Mouse (Mus musculus) bone marrow, adult 2 months (tissue): Measurements from ENCODE around the gene Gprc5d. TPM values are rescaled to one million over a fixed set of nuclear protein-coding genes. Genes with fewer than 3 reads are reported as not detected.

Experiments
- H3K27ac ChIP-seq: fragments of 200-500 bp; 2 replicates; pipeline ENCODE4 v1.5.1; 2012; ENCODE audit warnings: low read depth, mild to moderate bottlenecking, control low read depth, inconsistent platforms, low read length; ENCODE audit not compliant: control insufficient read depth, poor library complexity, insufficient read depth
- H3K4me1 ChIP-seq: fragments of 200-500 bp; 2 replicates; pipeline ENCODE4 v1.6.1; 2011; ENCODE audit warnings: low read length; ENCODE audit not compliant: control insufficient read depth, insufficient read depth
- H3K4me3 ChIP-seq: fragments of 200-500 bp; replicated peaks from 2 replicates; pipeline ENCODE3; 2011; ENCODE audit warnings: mild to moderate bottlenecking, low read depth, low read length, control low read depth; ENCODE audit not compliant: control insufficient read depth
- CTCF ChIP-seq: fragments of 200-500 bp; IDR thresholded peaks from 2 replicates; pipeline ENCODE4 v1.5.1; 2011; ENCODE audit warnings: low read length, control low read depth; ENCODE audit not compliant: control insufficient read depth, insufficient read depth
- POLR2A ChIP-seq: fragments of 200-500 bp; IDR thresholded peaks from 2 replicates; pipeline ENCODE4 v1.6.1; 2011; ENCODE audit warnings: low read depth, mild to moderate bottlenecking, control low read depth, low read length, borderline replicate concordance; ENCODE audit not compliant: control insufficient read depth
- WGBS: fragments of 180-500 bp; shearing (Covaris S2); methylation state at CpG from one replicate; pipeline ENCODE4 v1.1.7; 2018; 5-methylcytosine and 5-hydroxymethylcytosine counted together
- polyA plus RNA-seq: library from polyadenylated mRNA; stranded (reverse); fragments of >200 nt; gene quantifications from 2 replicates; pipeline ENCODE4 v1.2.4, GENCODE M21; 2011; ENCODE audit warnings: low replicate concordance; ENCODE audit not compliant: missing spikeins, insufficient read depth, insufficient read length

Gprc5d gene
- polyA plus RNA-seq, 1 experiment: not detected

DNA sequence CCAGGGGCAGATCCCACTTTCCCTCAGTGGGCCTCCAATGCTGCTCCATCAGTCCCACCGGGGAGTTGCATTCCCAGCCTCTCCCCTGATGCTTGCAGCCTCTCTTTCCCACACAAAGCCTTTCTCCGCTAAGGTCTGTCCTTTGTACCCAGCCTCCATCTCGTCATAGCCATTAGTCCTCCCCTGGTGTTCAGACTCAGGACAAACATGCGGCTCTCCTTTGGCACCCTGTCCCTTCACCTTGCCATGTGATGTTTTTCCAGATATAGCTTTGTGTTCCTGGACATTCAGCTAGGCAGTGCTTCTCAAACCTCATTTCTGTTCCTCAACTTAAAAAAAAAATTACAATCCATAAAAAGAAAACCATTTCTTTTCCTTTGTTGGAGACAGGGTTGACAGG is 40.4 kb upstream of the Gprc5d start:
- Histone ChIP-seq H3K4me1 (peaks cover 1% of the 10 kb centered on the region; the same call in 1 of the 2 replicates), H3K4me3 (no peak overlapping the region), H3K27ac (no peak overlapping the region)
- 90% methylated on average over 4 of the region's 4 CpGs for WGBS
- TF ChIP-seq CTCF (no peak), POLR2A (no peak)

DNA sequence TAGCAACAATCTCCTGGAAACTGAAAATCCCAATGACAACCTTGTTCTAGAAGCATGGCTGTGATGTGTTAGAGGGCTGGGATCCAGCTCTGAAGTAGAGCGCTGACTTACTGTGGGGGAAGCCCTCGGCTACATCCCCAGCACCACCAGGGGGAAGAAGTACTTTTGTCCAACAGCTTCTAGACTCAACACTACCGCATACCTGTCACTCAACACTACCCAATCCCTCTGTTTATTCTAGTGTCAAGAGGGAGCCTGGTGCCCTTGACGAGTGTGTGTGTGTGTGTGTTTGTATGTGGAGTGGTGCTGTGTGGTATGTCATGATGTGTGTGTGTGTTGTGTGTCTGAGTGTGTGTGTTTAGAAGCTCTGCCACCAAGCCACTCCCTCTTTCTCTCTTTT is 39.4 kb upstream of the Gprc5d start:
- Histone ChIP-seq H3K27ac (no peak overlapping the region), H3K4me1 (peaks cover 1% of the 10 kb centered on the region; the same call in 1 of the 2 replicates), H3K4me3 (no peak overlapping the region)
- no peak for TF ChIP-seq POLR2A
- TF ChIP-seq CTCF: no peak
- 87% methylated on average over 4 of the region's 4 CpGs for WGBS

- Histone ChIP-seq H3K27ac (no peak overlapping the region), H3K4me3 (no peak overlapping the region), H3K4me1 (peaks cover 1% of the 10 kb centered on the region; the same call in 1 of the 2 replicates)
- no peak for TF ChIP-seq CTCF
- TF ChIP-seq POLR2A: no peak
- WGBS: 62% methylated on average over 8 of the region's 8 CpGs
Observed at GRCm38 (mm10) chr6:135156597-135156996, 38.5 kb upstream of the Gprc5d start.

DNA sequence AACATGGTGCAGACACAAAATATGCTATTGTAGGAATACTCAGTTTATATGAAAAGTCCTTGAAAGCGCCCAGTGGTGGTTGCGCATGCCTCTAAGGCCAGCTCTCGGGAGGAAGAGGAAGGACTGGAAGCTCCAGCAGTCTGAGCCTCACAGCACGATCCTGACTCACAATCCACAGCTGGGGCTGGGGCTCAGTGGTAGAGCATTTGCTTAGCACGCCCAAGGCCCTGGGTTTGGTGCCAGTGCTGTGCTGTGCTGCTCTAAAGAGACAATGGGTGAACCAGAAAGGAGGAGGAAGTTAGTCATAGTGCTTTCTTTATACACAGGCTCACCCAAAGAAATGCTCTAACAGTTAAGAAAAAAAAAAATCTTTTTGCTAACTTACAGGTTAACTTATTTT is 35.6 kb upstream of the Gprc5d start:
- TF ChIP-seq CTCF (no peak), POLR2A (no peak)
- WGBS: 75% methylated on average over 5 of the region's 5 CpGs
- Histone ChIP-seq H3K4me3 (no peak overlapping the region), H3K27ac (no peak overlapping the region), H3K4me1 (peaks cover 1% of the 10 kb centered on the region; the same call in 1 of the 2 replicates)

DNA sequence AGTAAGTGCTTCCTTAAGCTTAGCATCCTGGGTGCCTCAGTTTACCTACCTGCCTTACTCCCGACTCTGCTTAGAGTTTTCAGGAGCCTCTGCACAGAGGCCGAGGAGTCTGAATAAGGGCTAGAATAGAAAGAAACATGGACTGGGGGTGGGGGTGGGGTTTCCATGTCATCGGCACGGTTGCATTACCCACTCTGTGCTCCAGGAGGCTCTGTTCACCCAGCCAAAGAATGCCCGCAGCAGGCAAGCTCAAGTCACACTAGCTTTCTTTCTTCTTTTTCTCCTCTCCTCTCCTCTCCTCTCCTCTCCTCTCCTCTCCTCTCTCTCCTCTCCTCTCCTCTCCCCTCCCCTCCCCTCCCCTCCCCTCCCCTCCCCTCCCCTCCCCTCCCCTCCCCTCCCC is 32.2 kb upstream of the Gprc5d start:
- no peak overlapping the region for H3K4me3 ChIP-seq
- TF ChIP-seq POLR2A: no peak
- peak; percentile 64 for TF ChIP-seq CTCF
- no peaks in the 10 kb centered on the region for H3K4me1 ChIP-seq
- WGBS: 36% methylated on average over 5 of the region's 5 CpGs
- H3K27ac ChIP-seq: no peak overlapping the region

DNA sequence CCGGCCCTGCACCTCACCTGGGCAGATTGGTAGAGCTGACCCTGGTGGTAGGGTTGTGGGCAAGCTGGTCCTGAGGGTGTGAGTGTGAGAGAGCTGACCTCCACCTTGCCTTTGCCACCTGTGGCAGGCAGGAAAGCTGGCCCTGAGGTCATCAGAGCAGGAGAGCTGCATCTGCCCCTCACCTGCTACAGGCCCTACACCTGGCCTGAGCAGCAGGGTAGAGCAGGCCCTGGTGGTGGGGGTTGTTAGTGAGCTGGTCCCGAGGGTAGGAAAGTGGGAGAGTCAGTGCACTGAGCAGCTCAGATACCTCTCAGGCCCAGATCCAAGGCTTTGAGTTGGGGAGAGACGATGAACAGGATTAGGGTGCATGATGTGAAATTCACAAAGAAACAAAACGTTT is 31.6 kb upstream of the Gprc5d start:
- Histone ChIP-seq H3K27ac (no peak overlapping the region), H3K4me1 (no peaks in the 10 kb centered on the region), H3K4me3 (no peak overlapping the region)
- WGBS: 83% methylated on average over 4 of the region's 4 CpGs
- TF ChIP-seq CTCF (no peak), POLR2A (no peak)

GRCm38 (mm10) chr6:135149175-135149574 is 31.1 kb upstream of the Gprc5d start:
- TF ChIP-seq CTCF (no peak), POLR2A (no peak)
- Histone ChIP-seq H3K4me3 (no peak overlapping the region), H3K27ac (no peak overlapping the region), H3K4me1 (no peaks in the 10 kb centered on the region)
- 82% methylated on average over 4 of the region's 4 CpGs for WGBS

GRCm38 (mm10) chr6:135148506-135148905 is 30.4 kb upstream of the Gprc5d start:
- TF ChIP-seq POLR2A (no peak), CTCF (peak; percentile 68)
- Histone ChIP-seq H3K4me3 (no peak overlapping the region), H3K27ac (no peak overlapping the region), H3K4me1 (no peaks in the 10 kb centered on the region)
- WGBS: 44% methylated on average over 1 of the region's 1 CpGs

DNA sequence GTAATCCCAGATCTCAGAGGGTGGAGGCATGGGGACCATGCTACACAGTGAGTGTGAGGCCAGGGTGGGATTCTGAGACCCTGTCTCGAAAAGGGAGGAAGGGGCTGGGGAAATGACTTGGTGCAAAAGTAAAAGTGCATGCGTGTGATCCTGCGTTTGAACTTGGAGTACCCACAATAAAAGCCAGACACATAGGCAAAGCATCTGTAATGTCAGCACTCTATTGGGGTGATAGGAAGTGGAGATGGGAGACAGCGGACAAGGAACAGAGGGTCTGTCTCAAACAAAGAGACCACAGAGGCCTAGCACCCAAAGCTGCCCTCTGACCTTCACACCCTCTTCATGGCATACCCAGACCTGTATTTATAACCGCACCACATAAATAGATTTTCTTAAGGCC is 27.9 kb upstream of the Gprc5d start:
- WGBS: 90% methylated on average over 5 of the region's 5 CpGs
- TF ChIP-seq POLR2A: no peak
- TF ChIP-seq CTCF: no peak
- H3K4me3 ChIP-seq: no peak overlapping the region
- no peaks in the 10 kb centered on the region for H3K4me1 ChIP-seq
- H3K27ac ChIP-seq: no peak overlapping the region
